Mouse (Mus musculus) WW6 (cell line): ENCODE data around the gene Rnf224.
"Not testable (repeated sequence)": the region's sequence is repeated elsewhere in the genome, so short reads cannot be mapped to it uniquely, and the experiment has no call there.

Source experiments
- DNase-seq: peaks from one replicate; pipeline ENCODE4 v3.0.0-alpha.2; 2013; ENCODE audit warnings: low read depth, low spot score

Rnf224 gene

DNA sequence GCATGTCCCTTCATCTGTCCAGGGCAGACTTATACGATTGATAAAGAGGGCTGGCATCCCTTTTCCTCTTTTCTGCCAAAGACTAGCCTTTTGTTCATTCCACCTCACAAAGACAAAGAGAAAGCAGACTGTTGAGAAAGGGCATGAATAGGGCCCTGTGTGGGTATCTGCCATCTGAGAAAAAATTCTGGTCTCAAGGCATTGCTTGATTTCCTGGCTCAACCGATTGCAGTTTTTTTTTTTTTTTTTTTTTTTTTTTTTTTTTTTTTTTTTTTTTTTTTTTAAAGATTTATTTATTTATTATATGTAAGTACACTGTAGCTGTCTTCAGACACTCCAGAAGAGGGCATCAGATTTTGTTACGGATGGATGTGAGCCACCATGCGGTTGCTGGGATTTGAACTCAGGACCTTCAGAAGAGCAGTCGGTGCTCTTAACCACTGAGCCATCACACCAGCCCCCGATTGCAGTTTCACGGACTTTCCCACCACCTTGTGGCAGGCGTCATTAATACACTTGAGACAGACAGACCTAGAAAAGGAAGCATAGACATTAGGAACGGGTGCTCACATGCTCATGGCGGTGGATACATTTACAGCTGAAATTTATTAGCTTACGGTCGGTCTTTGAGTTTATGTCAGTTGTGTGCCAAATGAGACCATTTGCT, 20.0 kb upstream of the Rnf224 start:
- not testable (repeated sequence) for DNase-seq

DNA sequence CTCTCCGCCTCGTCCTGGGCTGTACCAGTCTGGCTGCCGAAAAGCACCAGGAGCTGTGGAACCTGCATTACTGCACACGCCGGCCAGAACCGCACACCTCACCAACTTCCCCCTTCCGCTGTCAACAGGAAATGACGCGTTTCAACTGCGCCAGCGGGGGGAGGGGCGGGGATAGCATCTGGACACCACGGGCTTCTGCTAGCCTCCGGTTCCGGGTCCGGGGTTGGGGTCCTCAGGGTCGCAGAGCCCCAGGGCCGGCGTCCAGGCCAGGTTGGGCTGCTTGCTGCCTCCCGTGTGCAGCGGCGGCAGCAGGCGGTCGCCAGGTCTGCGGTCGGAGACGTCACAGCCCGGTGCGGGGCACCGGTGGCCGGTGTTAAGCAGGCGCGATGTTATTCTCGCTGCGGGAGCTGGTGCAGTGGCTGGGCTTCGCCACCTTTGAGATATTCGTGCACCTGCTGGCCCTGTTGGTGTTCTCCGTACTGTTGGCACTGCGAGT, 18.7 kb upstream of the Rnf224 start, which contains the start of gene Tmem203:
Tmem203 (plus strand) TSS at position 156 of the 496 bp plus-strand sequence.
- no peak for DNase-seq

DNA sequence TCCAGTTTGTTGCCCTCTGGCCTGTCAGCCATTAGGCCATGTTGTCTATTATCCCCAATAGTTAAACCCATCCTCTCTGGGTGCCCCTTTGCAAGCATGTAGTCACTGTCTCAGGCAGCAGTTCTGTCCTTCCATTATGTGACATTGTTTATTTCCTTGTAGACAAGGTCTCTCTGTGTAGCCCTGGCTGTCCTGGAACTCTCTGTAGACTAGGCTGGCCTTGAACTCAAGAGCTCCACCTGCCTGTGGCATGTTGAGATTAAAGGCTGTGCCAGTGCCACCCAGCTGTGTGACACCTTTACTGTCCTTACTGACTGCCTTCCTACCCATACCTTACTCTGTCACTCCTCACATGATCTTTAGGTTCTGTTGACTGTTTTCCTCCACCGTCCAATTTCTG, 15.7 kb upstream of the Rnf224 start:
- no peak for DNase-seq

DNA sequence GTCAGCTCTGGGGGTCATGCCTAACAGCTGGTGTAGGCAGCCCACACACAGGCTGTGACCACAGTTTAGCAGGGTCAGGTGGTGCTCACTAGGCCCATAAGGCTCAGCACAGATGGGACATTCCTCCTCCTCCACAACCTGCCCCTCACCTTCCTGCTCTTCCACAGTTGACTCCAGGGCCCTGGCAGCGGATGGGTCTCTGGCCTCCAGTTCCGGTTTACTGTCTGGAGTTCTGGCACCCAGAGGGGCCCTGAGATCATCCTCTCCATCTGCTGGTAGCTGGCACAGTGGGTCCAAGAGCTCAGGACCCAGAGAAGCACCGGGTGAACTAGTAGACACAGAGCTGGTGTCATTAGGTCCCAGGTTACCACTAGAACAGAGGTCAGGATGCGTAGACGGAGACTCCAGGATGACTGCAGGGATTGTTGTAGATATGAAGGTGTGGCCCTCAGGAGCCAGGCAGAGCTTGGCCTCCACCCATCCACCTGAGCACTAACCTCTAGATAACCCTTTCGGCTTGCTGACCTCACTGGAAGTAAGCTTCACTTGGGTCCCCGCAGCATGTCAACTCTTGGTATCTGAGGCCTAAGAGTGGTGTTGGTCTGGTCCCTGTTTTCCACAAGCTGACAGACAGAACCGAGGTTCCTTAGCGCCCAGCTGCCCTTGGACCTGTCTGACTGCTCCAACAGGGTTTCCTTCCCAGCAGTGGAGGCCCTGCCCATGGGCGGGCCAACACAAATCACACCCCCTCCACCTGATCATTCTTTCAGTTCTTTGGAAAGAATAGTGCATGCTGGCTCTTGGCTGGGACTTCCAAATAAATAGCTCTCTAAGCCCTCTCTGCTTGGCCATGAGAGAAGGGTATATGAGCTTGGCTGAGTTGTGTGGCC, 9.8 kb upstream of the Rnf224 start, which contains the start of gene AL732309.1:
AL732309.1 (minus strand) TSS at position 681 of the 890 bp plus-strand sequence.
- DNase-seq: no peak

DNA sequence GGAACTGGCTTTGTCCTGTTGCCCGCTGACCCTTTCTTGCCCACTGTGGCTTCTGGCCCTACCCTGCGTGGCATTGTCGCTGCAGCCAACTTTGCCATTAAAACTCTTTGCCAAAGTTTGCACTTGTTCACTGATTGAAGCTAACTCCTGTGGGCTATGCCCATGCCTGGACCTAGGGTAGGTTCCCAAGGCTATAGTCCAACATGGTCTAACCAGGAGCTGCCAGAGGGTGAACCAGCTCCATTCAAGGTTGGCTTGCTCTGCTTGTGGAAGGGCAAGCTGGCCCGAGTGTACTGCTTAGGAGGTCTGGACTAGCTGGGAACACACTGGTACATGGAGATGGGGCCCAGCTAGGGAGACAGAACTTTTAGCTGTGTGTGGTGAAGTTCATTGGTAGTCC, 7.6 kb upstream of the Rnf224 start:
- no peak for DNase-seq

DNA sequence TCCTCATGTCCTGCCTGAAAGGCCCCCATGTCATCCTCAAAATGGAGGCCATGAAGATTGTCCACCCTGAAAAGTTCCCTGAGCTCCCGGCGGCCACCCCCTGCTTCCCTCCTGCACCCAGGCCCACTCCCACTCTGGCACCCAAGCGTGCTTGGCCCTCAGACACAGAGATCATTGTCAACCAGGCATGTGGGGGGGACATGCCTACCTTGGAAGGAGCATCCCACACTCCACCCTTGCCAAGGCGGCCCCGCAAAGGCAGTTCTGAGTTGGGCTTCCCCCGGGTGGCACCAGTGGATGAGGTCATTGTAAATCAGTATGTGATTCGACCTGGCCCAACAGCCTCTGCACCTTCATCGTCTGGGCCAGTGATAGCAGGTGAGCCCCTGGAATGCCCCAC, 6.8 kb upstream of the Rnf224 start:
- DNase-seq: no peak

DNA sequence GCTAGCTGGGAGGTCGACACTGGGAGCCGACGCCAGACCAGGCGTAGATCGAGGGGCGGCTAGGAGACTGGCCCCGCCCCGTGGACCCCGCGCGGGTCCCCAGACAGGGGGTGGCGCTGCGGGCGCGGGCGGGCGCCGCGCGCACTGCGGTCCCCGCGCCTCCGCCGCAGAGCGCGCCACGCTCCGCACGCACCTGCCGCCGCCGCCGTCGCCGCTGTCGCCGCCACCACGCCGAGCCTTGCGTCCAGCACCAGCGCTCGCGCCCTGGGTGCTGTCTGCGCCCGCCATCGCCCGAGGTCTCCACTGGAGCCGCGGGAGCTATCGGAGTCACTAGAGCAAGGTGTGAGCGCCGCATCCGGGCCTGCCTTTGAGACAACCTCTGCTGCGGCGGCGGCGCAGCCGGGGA, 5.5 kb upstream of the Rnf224 start, which contains the start of the genes Rnf208 and Cysrt1:
Rnf208 (plus strand) TSS at position 155 of the 406 bp plus-strand sequence.
Cysrt1 (minus strand) TSS at position 352 of the 406 bp plus-strand sequence.
- DNase-seq: no peak

DNA sequence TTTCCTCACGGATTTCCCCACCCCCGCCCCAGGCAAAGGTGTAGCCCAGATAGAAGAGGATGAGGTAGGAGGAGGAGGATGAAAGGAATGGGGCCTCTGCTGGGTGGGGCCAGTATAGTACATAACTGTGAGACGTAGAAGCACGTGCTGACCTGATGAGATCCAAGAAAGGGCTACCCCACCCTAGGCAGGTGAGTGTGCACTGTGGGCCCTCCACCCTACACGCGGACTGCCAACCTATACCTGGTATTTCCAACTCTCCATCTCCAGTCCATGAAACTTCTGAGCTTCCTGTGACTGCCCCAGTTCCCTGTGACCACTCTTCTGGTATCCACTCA, 4.8 kb upstream of the Rnf224 start:
- no peak for DNase-seq

DNA sequence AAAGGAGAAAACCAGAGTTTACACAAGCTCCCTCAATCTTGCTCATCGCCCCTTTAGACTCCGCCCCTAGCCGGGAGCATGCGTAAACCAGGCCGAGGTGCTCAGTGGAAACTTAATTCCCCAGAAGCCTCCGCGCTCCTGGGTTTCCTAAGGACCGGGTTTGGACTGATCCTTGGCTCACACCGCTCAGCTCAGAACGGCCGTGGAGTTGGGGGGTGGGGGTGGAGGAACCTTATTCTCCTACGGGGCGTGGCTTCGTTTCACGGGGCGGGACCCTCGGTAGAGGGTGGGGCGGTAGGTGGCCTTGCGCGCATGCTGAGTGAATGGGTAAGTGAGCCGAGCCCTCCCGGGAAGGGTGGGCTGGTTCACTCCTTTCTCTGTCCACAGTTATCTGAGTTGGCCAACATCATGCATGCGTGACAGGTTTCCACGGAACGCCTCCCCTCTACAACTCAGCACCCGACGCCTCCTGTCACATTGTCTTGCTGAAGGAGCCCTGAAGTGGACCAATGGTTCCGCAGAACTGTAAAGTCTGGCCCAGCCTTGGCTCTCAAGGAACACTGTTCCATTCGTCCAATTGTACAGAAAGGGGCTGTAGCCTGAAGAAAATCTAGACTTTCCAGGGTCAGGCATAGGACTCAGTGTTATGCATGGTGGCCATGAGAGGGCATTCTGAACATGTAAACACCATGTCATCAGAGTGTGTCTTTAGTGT, 4.3 kb upstream of the Rnf224 start:
- peak; percentile 85 for DNase-seq

DNA sequence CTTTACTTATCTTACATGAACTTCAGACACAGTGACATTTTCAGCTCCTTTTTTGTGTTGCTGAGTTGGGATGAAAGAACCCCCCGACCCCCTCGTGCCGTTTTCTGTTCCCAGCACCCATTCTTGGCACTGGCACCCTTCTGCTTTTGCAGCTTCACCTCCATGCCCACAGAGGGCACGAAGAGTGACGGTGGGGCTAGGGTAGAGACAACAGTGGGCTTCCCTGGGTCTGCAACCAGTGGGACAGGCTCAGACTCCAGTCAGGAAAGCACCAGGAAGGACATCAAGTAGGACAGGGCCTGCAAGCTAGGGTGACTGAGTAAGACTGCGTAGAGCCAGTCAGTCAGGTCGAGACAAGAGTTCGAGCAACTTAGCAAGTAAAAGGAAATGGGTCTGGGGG, 3.7 kb upstream of the Rnf224 start:
- DNase-seq: no peak

DNA sequence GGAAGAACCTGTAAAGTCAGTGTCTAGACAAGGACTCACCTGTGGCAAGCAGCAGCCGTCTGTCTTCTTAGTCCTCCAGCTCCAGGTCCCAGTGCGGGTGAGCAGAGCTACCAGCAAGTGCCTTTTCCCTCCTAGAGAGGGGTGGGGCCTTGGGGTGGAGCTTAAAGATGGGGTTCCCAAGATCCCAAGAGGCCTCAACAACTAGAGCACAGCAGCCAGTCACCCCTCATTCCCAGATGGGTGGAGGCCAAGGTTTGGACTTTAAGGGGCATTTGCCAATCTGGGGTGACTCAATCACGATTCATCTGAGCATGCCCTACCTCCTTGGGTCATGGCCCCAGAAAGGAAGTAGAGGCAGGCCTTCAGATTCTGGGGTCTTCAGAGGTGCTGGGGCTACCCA, 3.2 kb upstream of the Rnf224 start:
- DNase-seq: no peak

DNA sequence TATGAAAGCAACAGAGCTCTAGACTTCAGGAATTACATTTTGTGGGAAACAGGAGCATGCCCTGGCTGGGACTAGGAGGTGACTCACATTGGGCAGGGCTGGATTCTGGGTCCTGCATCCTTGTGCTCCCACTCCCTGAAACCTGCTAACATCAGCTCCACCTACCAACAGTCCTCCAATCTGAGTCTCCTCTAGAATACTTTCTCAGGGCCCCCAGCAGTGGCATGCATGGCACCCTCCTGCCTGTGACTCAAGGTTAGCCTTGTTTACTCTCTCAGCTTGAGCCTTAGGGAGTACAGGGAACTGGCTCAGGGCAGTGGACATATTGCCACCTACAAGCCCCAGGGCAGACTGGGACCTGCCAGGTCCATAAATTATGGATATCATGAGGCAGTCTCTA, 1.5 kb upstream of the Rnf224 start:
- DNase-seq: no peak

DNA sequence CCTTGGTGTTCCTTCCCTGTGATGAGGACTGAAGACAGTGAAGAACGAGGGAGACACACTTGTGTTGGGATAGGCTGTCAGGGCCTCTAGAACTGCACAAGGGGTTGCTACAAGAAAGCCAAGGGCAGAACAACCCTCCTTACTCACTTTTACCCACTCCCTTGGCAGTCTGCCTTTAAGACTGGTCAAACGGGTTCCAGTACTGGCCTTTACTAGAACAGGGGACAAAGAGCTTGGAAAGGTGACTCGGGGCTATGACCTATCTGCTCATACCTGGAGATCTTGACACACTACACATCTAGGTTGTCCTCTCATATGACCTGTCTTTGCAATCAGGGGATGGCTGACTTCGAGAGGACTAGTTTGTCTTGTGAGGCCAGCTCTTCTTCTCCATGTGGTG, 935 bp upstream of the Rnf224 start:
- DNase-seq: no peak

DNA sequence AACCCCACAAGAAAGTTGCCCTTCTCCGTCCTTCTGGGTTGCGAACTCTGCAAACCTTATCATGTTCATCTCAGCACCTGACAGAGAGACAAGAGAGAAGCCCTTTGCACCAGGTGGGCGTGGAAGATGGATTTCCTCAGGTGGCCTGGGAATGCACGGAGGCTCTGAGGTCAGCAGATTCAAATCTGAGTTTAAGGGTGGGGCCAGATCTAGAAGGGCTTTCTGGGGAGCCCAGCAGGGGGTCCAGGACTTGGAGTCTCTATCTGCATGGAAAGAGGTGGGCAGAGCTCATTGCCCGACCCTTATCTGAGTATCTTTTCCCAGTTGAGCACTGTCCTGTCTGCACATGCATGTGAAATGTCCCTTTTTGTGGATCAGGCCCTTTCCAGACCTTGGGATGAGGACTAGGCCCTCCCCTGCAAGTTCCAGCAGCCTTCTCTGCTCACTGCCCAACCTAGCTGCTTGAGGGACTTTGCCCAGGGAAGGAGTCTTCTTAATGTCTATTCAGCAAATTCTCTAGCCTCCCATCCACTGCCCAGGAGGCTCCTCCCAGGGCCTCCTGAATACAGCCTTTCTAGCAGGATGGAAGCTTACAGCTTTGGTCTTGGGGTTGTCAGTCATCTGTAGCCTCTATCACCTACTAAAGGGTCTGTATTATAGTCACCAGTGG, 1.9 kb downstream of the Rnf224 start:
- DNase-seq: no peak

DNA sequence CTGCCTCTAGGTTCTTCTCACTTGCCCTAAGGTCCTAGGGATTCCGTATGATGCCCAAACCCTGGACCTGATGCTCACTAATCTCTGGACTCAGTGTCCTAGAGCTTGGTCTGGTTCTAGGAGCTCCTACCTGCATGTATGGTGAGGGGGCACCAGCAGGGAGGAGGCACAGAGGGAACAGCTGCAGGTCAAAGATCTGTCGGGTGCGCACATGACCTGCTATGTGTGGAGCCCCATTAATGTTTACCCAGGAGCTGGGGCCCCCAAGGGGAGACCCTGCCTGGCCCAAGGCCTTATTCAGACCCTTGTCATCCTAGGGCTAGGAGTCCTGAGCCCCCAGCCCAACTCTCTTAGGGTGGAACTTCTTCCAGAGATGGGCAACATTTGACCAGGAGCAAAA, 2.5 kb downstream of the Rnf224 start, which contains the start of gene Slc34a3:
Slc34a3 (minus strand) TSS at position 315 of the 400 bp plus-strand sequence.
- no peak for DNase-seq

DNA sequence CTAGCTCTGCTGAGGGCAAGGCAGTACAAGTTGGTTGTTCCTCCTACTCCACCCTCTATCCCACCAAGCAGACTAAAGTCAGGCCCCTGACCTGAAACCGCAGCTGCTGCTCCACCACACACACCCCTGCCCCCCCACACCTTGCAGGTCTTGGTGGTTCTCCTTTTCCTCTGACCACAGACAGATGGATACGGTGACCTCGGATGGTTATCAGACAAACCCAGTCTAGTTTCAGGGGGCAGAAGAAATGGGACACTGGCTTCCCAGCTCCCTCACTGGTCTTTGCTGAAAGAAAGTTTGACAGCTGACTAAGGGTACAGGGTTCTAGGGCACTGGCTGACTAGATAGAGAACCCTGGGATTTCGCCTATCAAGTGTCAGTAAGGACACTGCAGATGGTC, 3.2 kb downstream of the Rnf224 start:
- no peak for DNase-seq

DNA sequence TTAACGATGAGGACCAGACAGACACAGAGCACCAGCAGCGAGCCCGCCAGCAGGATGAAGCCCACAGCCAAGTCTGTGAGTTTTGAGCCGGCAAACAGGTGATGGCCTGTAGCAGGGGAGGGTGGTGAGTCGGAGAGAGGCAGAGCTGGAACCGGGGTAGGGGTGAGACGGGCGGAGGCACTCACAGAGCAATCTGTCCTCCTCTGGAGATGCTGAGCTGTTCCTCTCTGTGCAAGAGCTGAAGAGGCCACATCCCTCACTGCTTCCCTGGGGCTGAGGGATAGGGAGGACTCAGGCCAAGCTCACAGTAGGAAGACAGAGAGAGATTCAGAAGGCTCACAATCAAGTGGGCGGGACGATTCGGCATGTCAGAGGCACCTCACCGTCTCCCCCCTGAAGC, 5.5 kb downstream of the Rnf224 start:
- DNase-seq: no peak

DNA sequence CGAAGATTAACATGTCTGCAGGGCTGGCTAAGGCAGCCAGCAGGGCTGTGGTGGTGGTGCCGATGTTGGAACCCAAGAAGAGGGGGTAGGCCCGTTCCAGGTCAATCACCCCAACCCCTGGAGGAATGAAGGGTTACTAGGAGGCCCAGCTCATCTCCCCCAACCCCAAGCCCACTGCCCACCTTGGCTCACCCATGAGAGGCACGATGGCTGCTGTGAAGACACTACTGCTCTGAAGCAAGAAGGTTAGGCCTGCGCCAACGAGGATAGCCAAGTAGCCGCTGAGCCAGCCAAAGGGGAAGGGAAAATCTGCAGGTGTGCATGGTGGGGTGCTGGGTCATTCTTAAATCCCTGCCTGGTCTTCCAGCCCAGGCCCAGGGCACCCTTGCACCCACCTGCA, 6.0 kb downstream of the Rnf224 start:
- DNase-seq: no peak

DNA sequence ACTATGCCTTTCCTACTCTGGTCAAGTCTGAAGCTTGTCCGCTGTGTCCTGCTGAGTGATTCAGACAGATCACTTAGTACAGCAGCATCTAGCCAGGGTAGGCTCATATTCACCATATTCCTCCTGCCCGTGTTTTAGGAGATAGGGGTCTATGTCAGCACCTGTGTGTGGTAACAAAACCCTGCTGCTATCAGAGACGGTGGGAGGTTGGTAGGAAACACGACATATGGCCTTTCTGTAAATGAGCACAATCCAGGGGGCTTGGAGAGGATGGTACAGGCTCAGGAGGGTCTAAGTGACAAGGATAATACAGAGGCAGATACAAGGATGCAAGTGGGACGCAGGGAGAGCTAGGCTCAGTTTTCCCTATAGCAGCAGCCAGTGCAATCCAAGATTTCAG, 7.0 kb downstream of the Rnf224 start:
- DNase-seq: no peak

DNA sequence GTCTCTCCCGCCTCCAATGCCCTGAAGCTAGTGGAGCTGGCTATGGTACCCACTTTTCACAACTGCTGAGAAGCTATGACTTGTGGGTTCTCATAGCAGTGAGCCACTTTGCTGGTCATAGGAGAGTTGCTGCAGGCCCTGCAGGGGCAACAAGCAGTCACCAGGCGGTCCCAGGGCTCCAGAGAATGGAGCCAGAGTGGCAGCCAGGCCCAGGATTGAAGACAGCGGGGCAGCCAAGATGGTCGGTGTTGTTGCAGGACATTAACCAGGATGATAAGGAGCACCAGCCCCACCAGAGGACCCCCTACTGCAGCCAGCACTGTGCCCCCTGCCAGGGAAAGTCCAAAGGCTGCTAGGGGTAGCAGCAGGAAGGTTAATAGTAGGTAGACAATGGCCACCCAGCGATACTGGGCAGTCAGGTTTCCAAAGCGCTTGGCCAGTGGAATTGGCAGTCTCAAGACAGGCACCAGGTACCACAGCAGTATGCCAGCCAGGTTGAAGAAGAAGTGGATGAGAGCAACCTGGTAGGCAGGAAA, 7.5 kb downstream of the Rnf224 start:
- no peak for DNase-seq

DNA sequence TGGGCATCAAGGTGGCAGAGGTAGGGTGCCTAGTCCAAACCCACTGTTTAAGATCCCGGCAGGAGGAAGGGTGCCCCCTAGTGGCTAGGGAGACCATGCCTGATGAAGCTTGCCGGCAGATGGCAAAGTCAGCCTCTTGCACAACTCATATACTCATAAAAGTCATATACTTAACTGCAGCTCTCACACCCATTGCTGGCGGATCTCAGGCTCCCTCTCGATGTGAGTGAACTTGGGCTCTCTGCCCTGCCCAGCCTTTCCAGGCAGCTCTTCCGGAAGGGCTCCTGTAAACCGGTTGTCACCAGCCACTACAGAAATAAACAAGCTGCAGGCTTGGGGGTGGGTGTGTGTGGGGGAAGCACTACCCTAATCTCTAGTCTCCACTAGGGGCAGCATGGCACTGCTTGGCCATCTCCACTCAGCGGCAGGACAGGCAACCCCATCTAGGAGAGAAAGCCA, 8.1 kb downstream of the Rnf224 start:
- DNase-seq: peak; percentile 69
